Mouse (Mus musculus) MEL (cell line): ENCODE results near the gene Tmem253. TPM values are rescaled to one million over a fixed set of nuclear protein-coding genes. Genes with fewer than 3 reads are reported as not detected.

Experiments
- DNase-seq: peaks from one replicate; pipeline ENCODE4 v3.0.0; 2011; ENCODE audit warnings: low read depth, low spot score
- H3K27ac ChIP-seq: 2 replicates; pipeline ENCODE4 v1.5.1; 2012; ENCODE audit warnings: low read depth, mild to moderate bottlenecking, control low read depth, low read length, moderate library complexity; ENCODE audit not compliant: control insufficient read depth
- H3K27me3 ChIP-seq, 2 experiments: fragments of 150-350 bp in 1 of 2; sonication (generic) in 1 of 2; 2 replicates each; pipeline ENCODE4 v1.6.1; 2012; ENCODE audit warnings: low read length in 2 of 2, mild to moderate bottlenecking in 2 of 2, improper control_type of control experiment in 1 of 2, moderate library complexity in 1 of 2; ENCODE audit not compliant: insufficient read depth in 2 of 2, control insufficient read depth in 1 of 2
- H3K36me3 ChIP-seq, 2 experiments: 2 replicates each; pipeline ENCODE4 v1.6.1; 2012 to 2014; ENCODE audit warnings: low read length in 2 of 2, improper control_type of control experiment in 1 of 2, inconsistent platforms in 1 of 2, mild to moderate bottlenecking in 1 of 2; ENCODE audit not compliant: insufficient read depth in 2 of 2, control insufficient read depth in 1 of 2
- H3K4me1 ChIP-seq, 2 experiments: fragments of 150-350 bp in 1 of 2; sonication (generic) in 1 of 2; 2 replicates each; pipeline ENCODE4 v1.6.1; 2012; ENCODE audit warnings: low read length in 2 of 2, improper control_type of control experiment in 1 of 2, mild to moderate bottlenecking in 1 of 2; ENCODE audit not compliant: insufficient read depth in 2 of 2, control insufficient read depth in 1 of 2
- H3K4me3 ChIP-seq, 2 experiments: fragments of 150-350 bp in 1 of 2; sonication (generic) in 1 of 2; 2 replicates each; pipeline ENCODE4 v1.5.1; 2012; ENCODE audit warnings: low read depth in 2 of 2, low read length in 2 of 2, mild to moderate bottlenecking in 2 of 2, moderate library complexity in 2 of 2, control low read depth in 1 of 2, improper control_type of control experiment in 1 of 2; ENCODE audit not compliant: control insufficient read depth in 1 of 2, insufficient read depth in 1 of 2
- H3K79me2 ChIP-seq: 2 replicates; pipeline ENCODE4 v1.6.1; 2012; ENCODE audit warnings: mild to moderate bottlenecking, low read length, moderate library complexity; ENCODE audit not compliant: control insufficient read depth, poor library complexity, insufficient read depth
- H3K9ac ChIP-seq: 2 replicates; pipeline ENCODE4 v1.6.1; 2012; ENCODE audit warnings: low read depth, mild to moderate bottlenecking, control low read depth, low read length, moderate library complexity; ENCODE audit not compliant: control insufficient read depth, poor library complexity, severe bottlenecking
- H3K9me3 ChIP-seq: fragments of 150-350 bp; sonication (generic); replicated peaks from 2 replicates; pipeline ENCODE4 v1.6.1; 2012; ENCODE audit warnings: mild to moderate bottlenecking, low read length, improper control_type of control experiment, moderate library complexity; ENCODE audit not compliant: insufficient read depth
- BHLHE40 ChIP-seq: IDR thresholded peaks from 2 replicates; pipeline ENCODE4 v1.6.1; 2012; ENCODE audit warnings: low read depth, mild to moderate bottlenecking, inconsistent platforms, low read length, improper control_type of control experiment, borderline replicate concordance
- CTCF ChIP-seq, 3 experiments: IDR thresholded peaks in 2 of 3; conservative IDR thresholded peaks in 1 of 3; 2 replicates each; pipeline ENCODE4 v1.5.1; 2011 to 2012; ENCODE audit warnings: low read length in 3 of 3, low read depth in 2 of 3, mild to moderate bottlenecking in 2 of 3, improper control_type of control experiment in 1 of 3, inconsistent platforms in 1 of 3, mixed read lengths in 1 of 3, moderate library complexity in 1 of 3; ENCODE audit not compliant: control insufficient read depth in 1 of 3, insufficient read depth in 1 of 3, poor library complexity in 1 of 3, severe bottlenecking in 1 of 3
- E2F4 ChIP-seq: IDR thresholded peaks from 2 replicates; pipeline ENCODE4 v1.6.1; 2011; ENCODE audit warnings: low read depth, low read length, improper control_type of control experiment, borderline replicate concordance
- ELF1 ChIP-seq: IDR thresholded peaks from 2 replicates; pipeline ENCODE4 v1.6.1; 2014; ENCODE audit warnings: low read depth, mild to moderate bottlenecking, inconsistent platforms, low read length, improper control_type of control experiment, moderate library complexity
- EP300 ChIP-seq, 2 experiments: IDR thresholded peaks; 2 replicates each; pipeline ENCODE4 v1.6.1; 2011; ENCODE audit warnings: improper control_type of control experiment in 2 of 2, low read length in 2 of 2, low read depth in 1 of 2, mild to moderate bottlenecking in 1 of 2
- GABPA ChIP-seq: IDR thresholded peaks from 2 replicates; pipeline ENCODE4 v1.6.1; 2012; ENCODE audit warnings: low read depth, mild to moderate bottlenecking, inconsistent platforms, low read length, improper control_type of control experiment, moderate library complexity
- MAFK ChIP-seq: IDR thresholded peaks from 2 replicates; pipeline ENCODE4 v1.6.1; 2011; ENCODE audit warnings: low read depth, mild to moderate bottlenecking, low read length, improper control_type of control experiment, borderline replicate concordance
- MAX ChIP-seq: IDR thresholded peaks from 2 replicates; pipeline ENCODE4 v1.6.1; 2011; ENCODE audit warnings: low read length, improper control_type of control experiment
- MAZ ChIP-seq: IDR thresholded peaks from 2 replicates; pipeline ENCODE4 v1.6.1; 2012; ENCODE audit warnings: low read depth, mild to moderate bottlenecking, inconsistent platforms, low read length, improper control_type of control experiment
- MYB ChIP-seq: IDR thresholded peaks from 2 replicates; pipeline ENCODE4 v1.6.1; 2011; ENCODE audit warnings: mild to moderate bottlenecking, low read depth, low read length, improper control_type of control experiment
- MYC ChIP-seq: IDR thresholded peaks from 2 replicates; pipeline ENCODE4 v1.6.1; 2011; ENCODE audit warnings: low read depth, mild to moderate bottlenecking, low read length, improper control_type of control experiment, moderate library complexity
- POLR2AphosphoS2 ChIP-seq: IDR thresholded peaks from 2 replicates; pipeline ENCODE4 v1.6.1; 2011; ENCODE audit warnings: low read length, improper control_type of control experiment
- TBP ChIP-seq: IDR thresholded peaks from 2 replicates; pipeline ENCODE4 v1.8.0; 2011; ENCODE audit warnings: low read depth, low read length, improper control_type of control experiment
- TCF12 ChIP-seq: IDR thresholded peaks from 2 replicates; pipeline ENCODE4 v1.6.1; 2014; ENCODE audit warnings: low read depth, mild to moderate bottlenecking, inconsistent platforms, low read length, improper control_type of control experiment, moderate library complexity
- USF1 ChIP-seq: IDR thresholded peaks from 2 replicates; pipeline ENCODE4 v1.6.1; 2014; ENCODE audit warnings: low read depth, mild to moderate bottlenecking, inconsistent platforms, low read length, improper control_type of control experiment, moderate library complexity
- ZMIZ1 ChIP-seq: IDR thresholded peaks from 2 replicates; pipeline ENCODE4 v1.6.1; 2012; ENCODE audit warnings: low read depth, mild to moderate bottlenecking, inconsistent platforms, low read length, improper control_type of control experiment, moderate library complexity
- polyA plus RNA-seq, 2 experiments: library from polyadenylated mRNA; stranded (reverse) in 1 of 2; unstranded in 1 of 2; fragments of >175 nt in 1 of 2; fragments of >200 nt in 1 of 2; gene quantifications; 2 replicates each; pipeline versions ENCODE4 v1.2.1 to v1.2.4; 2012; ENCODE audit warnings: low replicate concordance in 2 of 2, low read depth in 1 of 2; ENCODE audit not compliant: insufficient read length in 2 of 2, insufficient read depth in 1 of 2, missing spikeins in 1 of 2
- total RNA-seq: library from RNA; depleted of rRNA; stranded (reverse); fragments of 300-350 nt; gene quantifications from 2 replicates; pipeline ENCODE4 v1.2.3, GENCODE M21; 2012

Gene Tmem253
- total and polyA plus RNA-seq, 3 experiments: 0.46 to 3.6 TPM; not detected in 1

DNA sequence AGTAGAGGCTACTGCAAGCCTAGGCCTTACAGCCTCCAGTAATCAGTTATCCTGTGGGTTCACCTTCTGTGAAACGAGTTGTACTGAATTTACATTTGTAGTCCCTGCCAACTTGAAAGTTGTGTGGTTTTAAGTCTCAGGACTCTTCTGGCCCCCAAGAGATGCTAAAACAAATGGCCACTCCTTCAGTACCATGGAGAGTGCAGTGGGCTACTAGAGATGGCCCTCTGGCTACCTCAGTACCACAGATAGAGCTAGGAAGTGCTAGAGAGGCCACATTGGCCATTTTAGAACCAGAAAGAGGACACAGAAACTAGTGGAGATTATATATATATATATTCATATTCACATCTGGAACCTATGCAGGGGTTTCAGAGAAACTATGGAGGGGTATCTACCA, 3.8 kb upstream of the Tmem253 start:
- Histone ChIP-seq H3K27me3 (no peaks in the 10 kb centered on the region), H3K9ac (no peak overlapping the region), H3K9me3 (no peaks in the 10 kb centered on the region), H3K79me2 (no peaks in the 10 kb centered on the region), H3K4me3 (no peak overlapping the region), H3K4me1 (peaks cover 0 to 14% of the 10 kb centered on the region in 2 experiments; a peak in 3 of 4 replicates), H3K36me3 (peaks cover 0 to 11% of the 10 kb centered on the region in 2 experiments; a peak in 2 of 4 replicates), H3K27ac (no peak overlapping the region)
- no peak for TF ChIP-seq ZMIZ1
- TF ChIP-seq MAX: no peak
- DNase-seq: no peak

DNA sequence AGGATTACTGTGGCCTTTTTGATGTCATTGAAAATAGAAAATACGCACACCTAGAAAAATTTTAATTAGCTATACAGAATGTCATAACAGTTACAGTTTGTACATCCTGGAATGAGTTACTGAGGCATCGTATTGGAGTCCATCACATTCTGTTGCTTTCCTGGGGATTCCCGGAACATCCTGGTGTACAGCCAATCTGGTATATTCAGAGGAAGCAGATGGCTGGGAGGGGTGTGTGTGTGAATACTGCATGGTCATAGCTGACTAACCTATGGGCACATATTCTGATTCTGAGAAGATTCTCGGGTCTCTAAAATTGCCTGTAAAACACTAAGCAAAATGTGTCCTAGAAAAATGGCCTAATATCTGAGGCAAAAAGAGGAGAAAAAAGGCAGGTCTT, 3.4 kb upstream of the Tmem253 start:
- H3K79me2 ChIP-seq: no peaks in the 10 kb centered on the region
- no peak for DNase-seq
- TF ChIP-seq TCF12: no peak
- TF ChIP-seq MAX: no peak
- no peak for TF ChIP-seq EP300 (IDR thresholded peaks at IDR 0.05; ENCODE audit: low read depth in 1 of 2, low read length in 2 of 2)
- TF ChIP-seq, all 39 proteins: peak for 0
- Histone ChIP-seq H3K36me3 (peaks cover 0 to 11% of the 10 kb centered on the region in 2 experiments; a peak in 2 of 4 replicates), H3K9me3 (no peaks in the 10 kb centered on the region), H3K27ac (no peak overlapping the region), H3K9ac (no peak overlapping the region), H3K27me3 (no peaks in the 10 kb centered on the region), H3K4me1 (peaks cover 0 to 17% of the 10 kb centered on the region in 2 experiments; a peak in 3 of 4 replicates), H3K4me3 (no peak overlapping the region)

DNA sequence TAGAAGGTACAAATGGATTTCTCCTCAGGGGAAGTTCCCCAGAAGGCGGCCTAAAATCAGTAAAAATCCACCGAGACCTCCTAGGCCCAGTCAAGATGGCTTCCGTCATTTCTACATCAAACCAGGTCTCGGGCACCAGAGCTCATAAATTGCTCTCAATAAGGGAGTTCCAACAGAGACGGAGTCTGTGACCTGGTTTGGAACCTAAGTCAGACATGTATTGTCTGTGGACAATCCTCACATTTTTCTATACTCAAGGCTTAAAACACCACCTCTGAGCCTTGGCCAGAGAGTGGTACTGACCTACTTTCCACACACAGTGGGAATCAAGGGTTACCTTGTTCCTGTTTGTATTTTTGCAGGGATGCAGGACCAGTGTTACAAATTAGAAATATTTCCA, 2.9 kb upstream of the Tmem253 start:
- no peak overlapping the region for H3K4me3 ChIP-seq
- no peaks in the 10 kb centered on the region for H3K9me3 ChIP-seq
- peaks cover 0 to 17% of the 10 kb centered on the region in 2 experiments; a peak in 3 of 4 replicates for H3K4me1 ChIP-seq
- H3K36me3 ChIP-seq: peaks cover 0 to 11% of the 10 kb centered on the region in 2 experiments; a peak in 2 of 4 replicates
- H3K27ac ChIP-seq: no peak overlapping the region
- H3K9ac ChIP-seq: no peak overlapping the region
- H3K79me2 ChIP-seq: no peaks in the 10 kb centered on the region
- TF ChIP-seq MYB: no peak
- TF ChIP-seq E2F4: no peak
- TF ChIP-seq BHLHE40: no peak
- no peak for TF ChIP-seq MAFK
- no peak for TF ChIP-seq POLR2AphosphoS2
- TF ChIP-seq MYC: no peak
- no peak for TF ChIP-seq ELF1
- TF ChIP-seq CTCF (IDR thresholded peaks at IDR 0.05 in 2 of 3, conservative IDR thresholded peaks at IDR 0.05 in 1 of 3; ENCODE audit: control insufficient read depth in 1 of 3, insufficient read depth in 1 of 3, low read depth in 2 of 3, low read length in 3 of 3, poor library complexity in 1 of 3, severe bottlenecking in 1 of 3): no peak
- TF ChIP-seq TCF12: no peak
- TF ChIP-seq USF1: no peak
- no peak for TF ChIP-seq TBP
- TF ChIP-seq GABPA: no peak
- no peak for TF ChIP-seq MAZ
- no peak for TF ChIP-seq MAX
- no peak for DNase-seq
- no peaks in the 10 kb centered on the region for H3K27me3 ChIP-seq
